Mouse (Mus musculus): ENCODE data around the gene Aifm3.

The Aifm3 gene

DNA sequence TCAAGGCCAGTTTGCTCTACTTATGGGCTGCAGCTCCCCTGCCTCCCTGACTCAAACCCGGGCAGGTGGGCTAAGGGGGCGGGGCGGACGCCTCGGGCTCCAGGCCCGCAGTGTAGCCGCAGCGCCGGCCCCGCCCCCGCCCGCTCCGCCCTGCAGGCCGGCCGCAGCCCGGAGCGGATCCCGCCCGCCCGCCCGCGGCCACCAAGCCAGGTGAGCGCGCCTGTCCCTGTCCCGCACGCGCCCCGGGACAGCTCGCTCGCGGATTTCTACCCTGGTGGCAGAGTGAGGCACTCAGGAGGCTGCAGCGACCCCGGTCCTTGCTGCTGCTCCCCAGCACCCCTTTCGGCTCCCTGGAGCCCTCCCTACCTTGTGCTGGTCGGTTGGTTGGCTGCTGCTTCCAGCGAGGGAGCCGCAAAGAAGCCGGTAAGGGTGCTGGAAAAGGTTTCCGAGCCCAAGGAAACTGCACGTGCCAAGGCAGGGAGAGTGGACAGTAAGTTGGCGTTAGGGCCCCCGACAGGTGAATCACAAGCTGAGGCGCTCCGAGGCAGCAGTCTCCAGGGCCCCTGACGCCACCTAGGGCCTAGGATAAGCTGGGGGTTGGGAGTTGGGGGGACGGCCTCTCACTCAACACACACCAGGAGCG lies at the start of gene Aifm3:
Aifm3 (plus strand) TSS at position 143 of the 643 bp plus-strand sequence.
- DNase-seq, result peak; percentile 50 to 65

DNA sequence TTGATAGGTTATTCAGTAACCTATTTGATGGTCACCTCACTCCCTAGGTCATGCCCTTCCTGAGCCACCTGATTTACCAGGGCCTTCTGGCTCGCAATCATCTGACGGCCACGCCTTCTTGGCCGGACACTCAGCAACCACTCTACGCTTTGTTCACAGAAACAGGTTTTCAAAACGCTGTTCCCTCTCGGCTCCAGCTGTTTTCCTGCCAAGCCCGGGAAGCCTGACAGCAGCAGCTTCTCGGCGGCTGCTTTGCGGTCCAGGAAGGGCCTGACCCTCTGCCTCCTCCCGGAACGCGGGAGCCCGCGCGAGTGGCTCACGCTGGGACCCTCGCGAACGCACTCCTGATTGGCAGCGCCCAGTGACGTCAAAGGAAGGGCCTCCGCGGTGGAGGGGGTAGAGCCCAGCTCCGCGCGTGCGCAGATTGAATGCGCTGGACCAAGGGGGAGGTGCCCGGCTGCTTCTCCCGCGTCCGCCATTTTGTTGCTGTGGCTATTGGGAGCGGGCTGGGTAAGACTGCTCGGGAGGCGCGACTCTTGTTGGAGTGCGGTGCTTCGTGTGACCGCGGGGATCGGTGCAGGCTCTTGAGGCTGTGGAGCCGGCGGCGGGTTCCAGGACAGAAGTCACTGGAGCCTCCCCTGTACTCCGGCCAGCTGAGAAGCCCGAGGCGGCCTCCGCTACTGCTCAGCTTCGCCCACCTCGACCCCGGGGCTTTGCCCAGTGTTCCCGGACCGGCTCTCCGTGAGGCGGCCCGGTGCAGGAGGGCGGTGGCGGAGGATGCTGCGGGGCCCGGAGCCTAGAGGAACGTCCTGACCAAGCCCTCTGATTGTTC lies 37.7 kb upstream of the Aifm3 start, which contains the start of gene Crkl:
Crkl (plus strand) TSS at position 447 of the 832 bp plus-strand sequence.
- DNase-seq, result peak; percentile 98 to 99

DNA sequence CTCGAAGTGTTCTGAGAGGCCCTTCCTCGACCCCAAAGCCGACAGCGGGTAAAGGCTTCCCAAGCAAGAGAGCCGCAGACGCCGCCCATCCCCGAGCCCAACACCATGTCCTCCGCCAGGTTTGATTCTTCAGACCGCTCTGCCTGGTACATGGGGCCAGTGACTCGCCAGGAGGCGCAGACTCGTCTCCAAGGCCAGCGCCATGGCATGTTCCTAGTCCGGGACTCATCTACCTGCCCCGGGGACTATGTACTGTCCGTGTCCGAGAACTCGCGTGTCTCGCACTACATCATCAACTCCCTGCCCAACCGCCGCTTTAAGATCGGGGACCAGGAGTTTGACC lies 37.1 kb upstream of the Aifm3 start:
- peak; percentile 65 to 79 for DNase-seq

DNA sequence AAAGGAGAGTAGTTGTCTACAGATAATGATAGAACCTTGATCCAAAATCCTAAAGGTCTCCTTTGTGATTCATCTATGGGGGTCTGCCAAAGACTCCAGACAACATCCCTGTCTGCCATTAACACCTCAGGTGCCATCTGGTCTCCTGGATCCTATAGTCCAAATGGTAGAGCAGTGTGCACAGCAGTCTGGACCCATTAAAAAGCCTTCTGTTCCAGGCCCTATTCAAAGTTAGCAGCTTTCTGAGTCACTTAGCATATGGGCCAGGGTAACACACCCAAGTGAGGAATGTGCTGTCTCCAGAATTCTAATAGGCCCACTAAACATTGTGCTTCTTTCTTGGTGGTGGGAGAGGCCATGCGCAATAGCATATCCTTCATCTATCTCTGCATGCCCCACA lies 32.5 kb upstream of the Aifm3 start:
- no peak for DNase-seq

DNA sequence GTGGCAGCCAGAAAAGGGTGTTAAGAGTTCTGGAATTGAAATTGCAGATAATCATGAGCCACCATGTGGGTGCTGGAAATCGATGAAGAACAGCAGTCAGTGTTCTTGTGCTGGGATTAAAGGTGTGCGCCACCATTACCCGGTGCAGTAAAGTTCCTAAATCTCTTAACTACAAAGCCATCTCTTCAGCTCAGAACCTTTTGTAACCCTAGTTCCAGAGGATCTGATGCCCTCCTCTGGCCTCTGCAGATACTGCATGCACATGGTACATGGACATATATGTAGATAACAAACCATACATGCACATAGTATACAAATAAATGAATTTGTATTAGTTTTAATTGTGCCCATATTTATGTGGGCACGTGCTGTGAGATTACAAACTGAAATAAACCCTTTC lies 29.2 kb upstream of the Aifm3 start:
- DNase-seq, result peak; percentile 49 to 65

DNA sequence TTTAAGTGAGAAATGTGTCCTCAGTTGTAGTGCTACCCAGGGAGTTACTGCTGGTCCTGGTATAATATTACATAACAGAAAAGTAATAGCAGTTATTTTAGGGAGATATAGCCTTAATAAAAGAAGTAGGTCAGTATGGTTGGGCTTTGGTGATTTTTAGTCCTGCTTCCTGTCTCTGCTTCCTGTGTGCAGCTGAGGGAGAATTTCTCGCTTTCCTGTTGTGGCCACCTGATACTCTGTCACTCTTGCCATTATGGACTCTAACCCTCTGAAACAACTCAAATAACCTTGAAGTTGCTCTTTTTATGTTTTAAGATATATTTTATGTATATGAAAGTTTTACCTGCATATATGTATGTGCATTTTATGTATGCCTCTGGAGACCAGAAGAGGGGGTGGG lies 27.8 kb upstream of the Aifm3 start:
- DNase-seq, result no peak

DNA sequence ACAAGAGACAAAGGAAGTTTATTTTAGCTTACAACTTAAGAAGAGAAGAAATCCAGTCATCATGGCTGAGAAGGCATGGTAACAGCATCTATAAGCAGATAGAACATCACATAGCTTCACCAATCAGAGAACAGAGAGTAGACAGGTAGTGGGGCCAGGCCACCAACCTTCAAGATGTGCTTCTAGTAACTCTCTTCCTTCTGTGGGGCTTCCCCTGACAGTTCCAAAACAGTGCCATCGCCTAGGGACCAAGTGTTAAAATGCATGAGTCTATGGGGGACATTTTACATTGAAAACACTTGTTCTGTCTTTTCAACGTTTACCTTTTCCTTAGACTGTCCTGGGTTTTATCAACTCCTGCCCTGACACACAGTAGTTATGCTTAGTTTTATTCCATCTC lies 26.2 kb upstream of the Aifm3 start:
- no peak for DNase-seq

DNA sequence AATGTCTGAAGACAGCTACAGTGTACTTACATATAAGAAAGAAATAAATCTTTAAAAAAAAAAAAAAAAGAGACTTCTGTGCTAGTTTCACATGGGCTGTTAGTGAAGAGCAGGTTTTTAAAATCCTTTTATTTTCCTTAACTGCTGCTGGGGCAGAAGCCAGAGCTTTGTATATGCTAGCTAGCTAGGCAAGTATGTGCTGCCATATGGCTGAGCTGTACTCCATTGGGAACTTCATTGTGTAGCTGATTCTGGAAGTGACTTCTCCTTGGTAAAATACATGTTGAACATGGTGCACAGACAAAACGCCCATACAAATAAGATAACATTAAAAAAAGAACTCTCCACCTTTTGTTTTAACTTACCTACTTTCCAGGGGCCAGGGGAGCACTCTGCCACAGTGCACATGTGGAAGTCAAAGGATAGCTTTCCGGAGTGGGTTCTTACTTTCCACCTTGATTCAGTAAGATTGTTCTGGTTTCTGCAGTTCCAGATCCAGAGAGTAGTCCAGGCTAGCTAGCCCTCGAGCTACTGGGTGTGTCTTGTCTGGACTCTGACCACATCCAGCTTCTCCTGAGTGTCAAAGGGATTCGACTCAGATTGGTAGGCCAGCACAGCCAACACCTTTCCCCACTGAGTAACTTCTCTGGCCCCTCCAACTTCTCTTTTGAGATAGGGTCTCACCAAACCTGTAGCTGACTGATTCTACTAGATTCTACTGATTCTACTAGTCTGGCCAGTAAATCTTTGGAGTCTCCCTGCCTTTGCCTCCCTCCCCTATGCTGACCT lies 22.3 kb upstream of the Aifm3 start:
- no peak for DNase-seq

DNA sequence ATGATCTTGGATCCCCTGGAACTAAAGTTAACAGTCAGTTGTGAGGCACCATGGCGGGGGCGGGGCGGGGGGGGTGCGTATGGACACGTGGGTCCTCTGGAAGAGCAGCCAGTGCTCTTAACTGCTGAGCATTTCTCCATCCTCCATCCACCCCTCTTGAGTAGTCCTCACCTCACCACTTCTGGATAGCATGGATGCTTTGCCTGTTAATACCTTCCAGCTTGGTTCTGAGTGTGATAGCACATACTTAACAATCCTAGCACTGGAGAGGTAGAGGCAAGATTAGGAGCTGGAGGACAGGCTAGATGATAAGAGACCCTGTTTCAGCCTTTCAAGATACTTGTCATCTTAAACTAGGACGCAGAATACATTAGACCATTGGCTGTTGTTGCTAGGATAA lies 16.9 kb upstream of the Aifm3 start:
- DNase-seq, result no peak

DNA sequence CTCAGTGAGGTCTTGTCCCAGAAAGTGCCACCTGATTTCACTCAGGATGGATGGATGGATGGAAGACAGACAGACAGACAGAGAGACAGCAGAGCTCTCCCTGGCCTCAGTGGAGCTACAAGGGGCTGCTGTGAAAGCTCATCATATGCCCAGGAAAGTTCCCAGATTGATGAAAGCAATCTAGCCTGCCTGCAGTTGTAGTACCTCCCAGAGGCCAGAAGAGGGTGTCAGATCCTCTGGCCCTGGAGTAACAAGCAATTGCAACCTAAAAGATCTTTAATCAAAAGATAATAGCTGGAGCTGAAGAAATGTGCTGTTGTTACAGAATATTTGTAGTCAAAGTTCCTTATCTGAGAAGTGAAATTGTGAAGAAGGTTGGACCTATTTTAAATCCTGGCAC lies 15.3 kb upstream of the Aifm3 start:
- DNase-seq, result peak; percentile 56 to 62

DNA sequence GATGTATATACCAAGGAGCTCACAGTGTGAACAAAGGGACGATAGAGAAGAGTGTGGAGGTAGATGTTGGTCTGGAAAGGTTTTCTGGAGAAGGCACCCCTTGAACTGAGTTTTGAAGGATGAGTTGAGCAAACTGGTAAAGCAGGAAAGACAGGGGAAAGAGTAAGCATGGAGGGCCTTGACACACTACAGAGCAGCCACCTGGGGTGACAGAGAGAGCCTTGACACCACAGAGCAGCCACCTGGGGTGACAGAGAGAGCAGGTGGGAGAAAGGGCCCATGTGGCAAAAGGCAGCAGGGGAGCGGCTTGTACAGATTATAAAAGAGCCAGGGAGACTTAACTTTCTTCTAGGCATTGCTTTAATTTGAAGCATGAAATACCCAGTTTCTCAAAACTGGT lies 14.7 kb upstream of the Aifm3 start:
- DNase-seq, result no peak

DNA sequence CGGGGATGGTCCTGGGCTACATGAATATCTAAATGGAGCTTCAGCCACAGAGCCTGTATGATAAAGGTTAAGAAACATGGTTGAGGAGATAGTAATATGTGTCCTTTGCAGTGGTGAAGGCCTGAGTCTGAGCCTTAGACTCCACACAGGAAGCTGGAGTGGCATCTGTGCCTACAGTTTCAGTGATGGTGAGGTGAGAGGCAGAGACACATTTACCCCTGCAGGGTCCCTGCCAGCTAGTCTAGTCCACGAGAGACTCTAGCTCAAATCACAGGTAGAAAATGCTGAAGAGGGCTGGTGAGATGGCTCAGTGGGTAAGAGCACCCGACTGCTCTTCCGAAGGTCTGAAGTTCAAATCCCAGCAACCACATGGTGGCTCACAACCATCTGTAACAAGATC lies 14.1 kb upstream of the Aifm3 start:
- no peak for DNase-seq

DNA sequence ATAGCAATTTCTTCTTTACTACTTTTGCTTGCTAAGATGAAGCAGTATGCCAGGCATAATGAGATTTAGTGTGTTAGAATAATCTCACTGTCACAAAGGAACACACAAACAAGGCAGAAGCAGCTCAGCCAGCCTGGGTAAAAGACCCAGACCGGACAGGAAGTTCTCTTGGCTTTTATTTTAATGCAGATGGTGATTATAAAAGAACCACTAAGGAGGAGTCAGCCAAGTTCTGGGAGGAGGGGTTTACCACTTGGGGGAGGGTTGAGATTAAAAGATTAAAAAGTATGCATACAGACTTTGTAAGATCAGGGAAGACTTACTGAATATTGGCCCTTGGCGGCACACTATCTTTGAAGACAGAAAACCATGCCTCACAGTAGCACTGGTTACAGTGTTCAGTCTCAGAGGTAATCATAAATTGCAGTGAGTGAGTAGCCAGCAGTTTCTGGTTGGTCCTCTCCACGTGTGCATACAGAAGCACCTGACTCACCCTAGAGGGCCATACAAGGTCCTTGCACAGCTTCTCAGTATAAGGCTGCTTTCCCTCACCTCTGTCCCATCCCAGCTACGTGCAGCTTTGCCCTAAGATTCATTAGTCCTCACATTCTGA lies 11.0 kb upstream of the Aifm3 start:
- no peak for DNase-seq

DNA sequence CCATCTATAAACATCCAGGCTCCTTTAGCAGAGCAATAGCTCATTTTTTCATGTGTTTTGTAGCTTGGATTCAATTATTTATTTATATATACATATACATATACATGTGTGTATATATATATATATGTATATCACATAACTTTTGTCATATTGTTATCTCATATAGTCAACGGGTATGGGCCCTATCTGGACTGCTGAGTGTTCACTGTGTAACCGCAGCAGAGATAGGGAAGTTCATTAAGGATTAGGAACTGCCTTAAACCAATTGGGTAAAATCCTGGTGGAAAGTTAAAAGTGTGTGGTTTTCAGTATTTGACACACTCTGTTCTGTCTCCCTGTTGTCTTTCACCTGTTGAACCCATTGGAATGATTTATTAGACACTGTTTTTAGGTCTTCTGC lies 7.9 kb upstream of the Aifm3 start:
- DNase-seq, result no peak

DNA sequence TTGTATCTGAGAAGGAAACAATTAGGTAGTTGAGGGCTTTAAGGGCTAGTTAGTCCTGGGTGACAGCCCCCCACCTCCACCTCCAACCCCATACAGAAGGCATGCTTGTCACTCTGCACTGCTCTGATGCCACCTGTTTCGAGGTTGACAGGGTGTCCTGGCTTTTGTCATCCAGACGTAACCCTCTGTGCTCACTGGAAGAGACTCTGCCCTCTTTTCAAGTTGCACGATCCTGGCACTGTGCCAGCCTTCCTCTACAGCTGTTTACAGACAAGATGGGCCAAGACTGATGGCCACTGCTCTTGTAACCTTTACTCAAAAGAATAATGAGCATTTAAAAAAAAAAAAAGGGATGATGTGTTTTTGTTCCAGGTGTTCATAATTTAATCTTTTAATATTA lies 2.9 kb upstream of the Aifm3 start:
- DNase-seq, result peak; percentile 66 to 74

DNA sequence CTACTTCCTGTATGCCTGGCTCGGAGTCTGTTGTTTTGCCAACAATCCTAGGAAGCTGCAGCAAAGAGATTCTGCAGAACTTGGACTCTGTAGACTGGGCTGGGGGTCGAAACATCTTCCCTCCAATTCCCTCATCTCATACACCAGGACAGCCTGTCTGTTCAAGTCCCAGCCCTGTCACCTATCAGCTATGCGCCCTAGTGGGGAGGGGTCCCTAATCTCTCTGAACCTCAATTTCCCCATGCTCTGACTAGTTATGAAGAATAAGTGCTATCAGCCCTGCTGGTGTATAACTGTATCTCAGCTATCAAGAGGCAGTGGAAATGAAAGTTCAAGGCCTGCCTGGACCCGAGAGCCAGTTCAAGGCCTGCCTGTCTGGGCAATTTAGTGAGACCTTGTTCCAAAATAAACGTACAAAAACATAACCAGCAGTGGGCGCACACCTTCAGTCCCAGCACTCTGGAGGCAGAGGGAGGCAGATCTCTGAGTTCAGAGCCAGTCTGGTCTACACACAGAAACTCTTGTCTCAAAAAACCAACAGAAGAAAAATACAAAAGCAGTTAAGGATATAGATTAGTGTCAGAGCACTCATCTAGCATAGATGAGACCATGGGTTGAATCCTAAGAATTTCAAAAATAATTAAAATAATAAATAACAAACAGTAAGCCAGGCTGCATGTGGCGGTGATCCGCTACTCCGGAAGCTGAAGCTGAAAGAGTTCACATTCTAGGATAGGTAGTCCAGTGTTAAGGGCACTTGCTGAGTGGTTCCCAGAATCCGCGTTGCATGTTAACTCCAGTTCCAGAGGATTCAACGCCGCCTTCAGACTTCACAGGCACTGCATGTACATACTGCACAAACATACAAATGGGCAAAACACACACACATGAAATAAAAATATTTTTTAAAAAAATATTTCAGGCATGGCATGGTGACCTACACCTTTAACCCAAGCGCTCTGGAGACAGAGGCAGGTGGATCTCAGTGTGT lies 638 bp upstream of the Aifm3 start:
- peak; percentile 29 to 50 for DNase-seq

DNA sequence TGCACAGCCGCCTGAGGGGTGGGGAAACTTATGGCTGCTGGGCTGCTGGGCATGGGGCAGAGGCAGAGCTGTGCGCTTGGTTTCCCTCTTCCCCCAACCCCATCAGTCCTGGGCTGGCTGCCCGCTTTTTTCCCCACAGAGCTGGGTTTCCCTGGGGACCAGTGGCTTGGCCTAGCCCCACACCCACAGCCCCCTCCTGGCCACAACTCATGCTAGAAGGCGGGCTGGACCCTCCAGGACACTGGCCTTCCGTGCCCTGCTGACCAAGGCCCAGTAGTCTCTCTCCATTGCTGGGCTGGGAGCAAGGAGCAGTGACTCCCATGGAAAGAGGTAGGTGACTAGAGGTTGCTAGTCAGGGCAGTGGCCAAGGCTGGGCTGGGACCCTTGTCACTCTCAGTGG lies 1.7 kb downstream of the Aifm3 start:
- no peak for DNase-seq

DNA sequence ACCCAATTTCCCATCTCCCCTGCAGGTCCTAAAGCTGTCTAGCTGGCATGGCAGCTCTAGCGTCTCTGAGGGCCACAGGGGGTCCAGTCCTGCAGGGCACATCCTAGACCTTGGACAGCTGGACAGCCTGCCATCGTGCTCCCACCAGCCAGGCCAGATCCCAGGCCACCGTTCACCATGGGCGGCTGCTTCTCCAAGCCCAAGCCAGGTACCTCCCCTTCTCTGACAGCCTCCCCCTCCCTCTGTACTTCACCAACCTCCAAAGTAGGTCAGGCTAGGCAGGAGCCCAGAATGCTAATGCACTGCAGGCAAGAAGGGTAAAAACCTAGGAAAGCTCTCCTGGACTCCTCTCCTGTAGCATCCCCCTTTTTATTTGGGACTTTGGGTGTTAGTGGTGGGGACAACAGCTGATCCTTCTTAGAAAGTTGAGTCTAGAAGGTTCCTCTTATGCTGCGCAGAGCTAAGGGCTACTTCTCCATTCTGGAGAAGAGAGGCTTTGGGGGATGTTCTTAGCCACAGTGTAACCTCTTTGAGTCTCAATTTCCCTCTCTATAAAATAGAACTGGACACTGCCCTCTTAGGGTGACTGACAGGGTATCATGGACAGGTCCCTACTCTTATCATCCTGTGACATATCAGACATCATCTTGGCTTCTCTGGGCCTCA lies 2.6 kb downstream of the Aifm3 start:
- no peak for DNase-seq

DNA sequence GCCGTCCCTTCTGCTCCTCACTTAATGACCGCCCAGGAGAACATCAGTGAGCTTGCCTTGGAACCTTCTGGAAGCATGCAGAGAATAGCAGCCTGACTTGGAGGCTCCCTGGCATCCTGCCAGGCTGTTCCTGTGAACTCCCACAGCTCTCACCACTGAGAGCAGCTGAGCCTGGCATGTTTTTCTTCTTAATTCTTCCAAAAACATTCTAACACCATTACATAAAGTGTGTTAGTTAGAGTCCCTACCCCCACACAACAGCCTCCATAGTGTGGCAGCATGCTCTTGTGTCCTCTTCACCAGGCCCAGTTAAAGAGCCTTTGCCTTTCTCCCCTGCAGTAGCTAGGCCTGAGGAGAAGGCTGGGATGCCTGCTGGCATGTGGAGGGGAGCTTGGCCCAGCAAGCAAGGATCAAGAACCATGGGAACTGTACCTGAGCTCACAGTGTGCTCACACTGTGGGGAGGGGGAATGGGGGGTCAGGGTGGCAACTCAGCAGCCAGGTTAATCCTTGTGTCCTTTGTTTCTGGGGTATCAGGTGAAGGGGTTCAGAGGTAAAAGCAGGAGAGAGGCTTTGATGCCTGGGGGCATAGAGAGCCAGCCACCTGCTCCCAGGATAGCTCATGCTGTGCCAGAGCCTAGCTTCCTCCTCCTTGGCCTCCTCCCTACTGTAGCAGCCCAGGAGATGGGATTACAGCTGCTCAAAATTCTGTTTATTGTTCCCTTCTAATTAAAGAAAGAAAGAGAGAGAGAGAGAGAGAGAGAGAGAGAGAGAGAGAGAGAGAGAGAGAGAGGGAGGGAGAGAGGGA lies 7.3 kb downstream of the Aifm3 start:
- peak; percentile 82 to 87 for DNase-seq

DNA sequence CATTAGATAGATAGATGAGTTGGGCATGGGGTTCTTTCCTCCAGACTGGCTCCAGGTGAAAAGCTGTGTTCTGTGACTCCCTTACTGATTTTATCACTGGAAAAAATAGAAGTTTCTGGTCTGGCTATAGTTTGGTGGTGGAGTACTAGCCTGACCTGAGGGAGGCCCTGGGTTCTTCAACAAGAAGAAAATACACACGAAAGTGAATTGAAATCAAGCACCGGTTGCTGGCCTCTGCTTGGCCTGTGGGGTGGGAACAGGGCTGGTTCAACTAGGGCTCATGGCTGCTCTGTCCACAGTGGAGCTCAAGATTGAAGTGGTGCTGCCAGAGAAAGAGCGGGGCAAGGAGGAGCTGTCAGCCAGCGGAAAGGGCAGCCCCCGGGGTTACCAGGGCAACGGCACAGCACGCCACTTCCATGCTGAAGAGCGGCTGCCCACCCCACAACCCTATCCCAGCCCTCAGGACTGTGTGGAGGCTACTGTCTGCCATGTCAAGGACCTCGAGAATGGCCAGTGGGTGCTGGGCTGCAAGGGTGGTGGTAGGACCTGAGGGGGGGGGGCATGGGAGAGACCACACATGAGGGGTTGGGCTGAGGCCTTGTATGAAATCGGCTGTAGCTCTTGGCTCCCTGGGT lies 10.0 kb downstream of the Aifm3 start:
- peak; percentile 28 to 34 for DNase-seq

Data from kidney, postnatal 4 days (tissue).